Mouse (Mus musculus) embryonic facial prominence, embryonic 13.5 days (tissue): ENCODE results near the gene Gpr85. TPM values are rescaled to one million over a fixed set of nuclear protein-coding genes. Genes with fewer than 3 reads are reported as not detected.
"Not testable (repeated sequence)": the region's sequence is repeated elsewhere in the genome, so short reads cannot be mapped to it uniquely, and the experiment has no call there.

ENCODE experiments used
- ATAC-seq: fragments of 200-750 bp; cut with Nextera tagmentation; 2 replicates; pipeline ENCODE4 v1.8.0; 2017; ENCODE audit warnings: low read depth; ENCODE audit not compliant: insufficient number of reproducible peaks, insufficient read depth, low FRiP score, low TSS enrichment
- H3K27ac ChIP-seq: fragments of 300-500 bp; sonication (generic); 2 replicates; pipeline ENCODE4 v1.5.1; 2015; ENCODE audit warnings: moderate library complexity, mild to moderate bottlenecking, inconsistent platforms
- H3K27me3 ChIP-seq: fragments of 300-500 bp; sonication (generic); 2 replicates; pipeline ENCODE4 v1.6.1; 2015; ENCODE audit warnings: mild to moderate bottlenecking, inconsistent platforms
- H3K36me3 ChIP-seq: fragments of 300-500 bp; sonication (generic); 2 replicates; pipeline ENCODE4 v1.6.1; 2015; ENCODE audit warnings: mild to moderate bottlenecking, inconsistent platforms
- H3K4me1 ChIP-seq: fragments of 300-500 bp; sonication (generic); 2 replicates; pipeline ENCODE4 v1.6.1; 2015; ENCODE audit warnings: inconsistent platforms
- H3K4me2 ChIP-seq: fragments of 300-500 bp; sonication (generic); 2 replicates; pipeline ENCODE4 v1.6.1; 2015; ENCODE audit warnings: moderate library complexity, mild to moderate bottlenecking, inconsistent platforms
- H3K4me3 ChIP-seq: fragments of 300-500 bp; sonication (generic); 2 replicates; pipeline ENCODE4 v1.5.1; 2015; ENCODE audit warnings: mild to moderate bottlenecking, inconsistent platforms
- H3K9ac ChIP-seq: fragments of 300-500 bp; sonication (generic); 2 replicates; pipeline ENCODE4 v1.6.1; 2015; ENCODE audit warnings: mild to moderate bottlenecking, inconsistent platforms
- H3K9me3 ChIP-seq: fragments of 300-500 bp; sonication (generic); 2 replicates; pipeline ENCODE4 v1.6.1; 2016; ENCODE audit warnings: inconsistent platforms
- WGBS: fragments of 180-500 bp; shearing (Covaris S2); methylation state at CpG from one replicate; pipeline ENCODE4 v1.1.7; 2015; ENCODE audit warnings: mixed read lengths; 5-methylcytosine and 5-hydroxymethylcytosine counted together
- polyA plus RNA-seq: library from polyadenylated mRNA; unstranded; fragments of >200 nt; fragmentation: Nextera tagmentation; extraction: Ambion mirVana; gene quantifications from 2 replicates; pipeline ENCODE4 v1.2.1, GENCODE M21; 2015

Gene Gpr85
- polyA plus RNA-seq, 1 experiment from 2014 or later: 5.9 TPM

- no peaks in the 10 kb centered on the region for H3K27me3 ChIP-seq
- H3K4me3 ChIP-seq: no peak overlapping the region
- H3K36me3 ChIP-seq: no peaks in the 10 kb centered on the region
- H3K4me1 ChIP-seq: no peaks in the 10 kb centered on the region
- no peak overlapping the region for H3K4me2 ChIP-seq
- 54% methylated on average over 4 of the region's 4 CpGs for WGBS
- ATAC-seq: no peak
- H3K9me3 ChIP-seq: no peaks in the 10 kb centered on the region
- no peak overlapping the region for H3K9ac ChIP-seq
- no peak overlapping the region for H3K27ac ChIP-seq
Measured at GRCm38 (mm10) chr6:13853244-13853643, 13.5 kb upstream of the Gpr85 start.

- not testable (repeated sequence) for H3K4me2 ChIP-seq, H3K4me1 ChIP-seq, H3K27me3 ChIP-seq, H3K27ac ChIP-seq, ATAC-seq, H3K9me3 ChIP-seq, H3K4me3 ChIP-seq, H3K36me3 ChIP-seq, H3K9ac ChIP-seq
- WGBS: 91% methylated on average over 1 of the region's 1 CpGs
Measured at GRCm38 (mm10) chr6:13846031-13846430, 6.3 kb upstream of the Gpr85 start.

GRCm38 (mm10) chr6:13838677-13839344 is 931 bp downstream of the Gpr85 start:
- Histone ChIP-seq H3K36me3 (no peaks in the 10 kb centered on the region), H3K9ac (peak overlapping the region; percentile 88), H3K4me2 (peak overlapping the region; percentile 81), H3K27ac (peak overlapping the region; percentile 84), H3K4me1 (0 out of 2 replicates have a peak, but pooled peaks cover 7% of the 10 kb centered on the region), H3K4me3 (peak overlapping the region; percentile 67), H3K27me3 (no peaks in the 10 kb centered on the region), H3K9me3 (no peaks in the 10 kb centered on the region)
- peak; percentile 83 for ATAC-seq
- WGBS: under 1% methylated on average over 41 of the region's 41 CpGs

- Histone ChIP-seq H3K27me3 (no peaks in the 10 kb centered on the region), H3K9me3 (no peaks in the 10 kb centered on the region), H3K27ac (peak overlapping the region; percentile 84; the same call in 1 of the 2 replicates), H3K4me3 (peak overlapping the region; percentile 67), H3K4me2 (peak overlapping the region; percentile 81), H3K36me3 (no peaks in the 10 kb centered on the region), H3K9ac (peak overlapping the region; percentile 88), H3K4me1 (0 out of 2 replicates have a peak, but pooled peaks cover 7% of the 10 kb centered on the region)
- 1% methylated on average over 19 of the region's 19 CpGs for WGBS
- peak; percentile 70; the same call in 1 of the 2 replicates for ATAC-seq
Measured at GRCm38 (mm10) chr6:13837916-13838676, 1.6 kb downstream of the Gpr85 start.

GRCm38 (mm10) chr6:13836967-13837570 is 2.7 kb downstream of the Gpr85 start:
- no peak for ATAC-seq
- Histone ChIP-seq H3K4me3 (peak overlapping the region; percentile 6; the same call in 1 of the 2 replicates), H3K27me3 (no peaks in the 10 kb centered on the region), H3K9me3 (no peaks in the 10 kb centered on the region), H3K27ac (no peak overlapping the region), H3K36me3 (no peaks in the 10 kb centered on the region), H3K4me2 (peak overlapping the region; percentile 81), H3K4me1 (0 out of 2 replicates have a peak, but pooled peaks cover 7% of the 10 kb centered on the region), H3K9ac (no peak overlapping the region)
- WGBS: 66% methylated on average over 3 of the region's 3 CpGs

- ATAC-seq: no peak
- no peak overlapping the region for H3K4me3 ChIP-seq
- H3K4me1 ChIP-seq: 0 out of 2 replicates have a peak, but pooled peaks cover 7% of the 10 kb centered on the region
- no peaks in the 10 kb centered on the region for H3K9me3 ChIP-seq
- H3K9ac ChIP-seq: no peak overlapping the region
- WGBS: 60% methylated on average over 17 of the region's 17 CpGs
- H3K27me3 ChIP-seq: no peaks in the 10 kb centered on the region
- no peaks in the 10 kb centered on the region for H3K36me3 ChIP-seq
- peak overlapping the region; percentile 49; the same call in 1 of the 2 replicates for H3K27ac ChIP-seq
- H3K4me2 ChIP-seq: peak overlapping the region; percentile 22; the same call in 1 of the 2 replicates
Measured at GRCm38 (mm10) chr6:13835720-13836665, 3.7 kb downstream of the Gpr85 start.

- 74% methylated on average over 2 of the region's 2 CpGs for WGBS
- 0 out of 2 replicates have a peak, but pooled peaks cover 7% of the 10 kb centered on the region for H3K4me1 ChIP-seq
- H3K9ac ChIP-seq: no peak overlapping the region
- no peak overlapping the region for H3K4me2 ChIP-seq
- no peak overlapping the region for H3K4me3 ChIP-seq
- H3K9me3 ChIP-seq: no peaks in the 10 kb centered on the region
- H3K27me3 ChIP-seq: no peaks in the 10 kb centered on the region
- H3K36me3 ChIP-seq: no peaks in the 10 kb centered on the region
- ATAC-seq: no peak
- no peak overlapping the region for H3K27ac ChIP-seq
Measured at GRCm38 (mm10) chr6:13832770-13833169, 7.0 kb downstream of the Gpr85 start.

GRCm38 (mm10) chr6:13828877-13829276 is 10.9 kb downstream of the Gpr85 start:
- WGBS: 68% methylated on average over 1 of the region's 1 CpGs
- Histone ChIP-seq H3K4me2 (no peak overlapping the region), H3K9me3 (no peaks in the 10 kb centered on the region), H3K36me3 (no peaks in the 10 kb centered on the region), H3K4me3 (no peak overlapping the region), H3K27ac (no peak overlapping the region), H3K9ac (no peak overlapping the region), H3K4me1 (no peaks in the 10 kb centered on the region), H3K27me3 (no peaks in the 10 kb centered on the region)
- ATAC-seq: no peak

- Histone ChIP-seq H3K36me3 (no peaks in the 10 kb centered on the region), H3K27ac (no peak overlapping the region), H3K27me3 (no peaks in the 10 kb centered on the region), H3K9me3 (no peaks in the 10 kb centered on the region), H3K4me3 (no peak overlapping the region), H3K9ac (no peak overlapping the region), H3K4me2 (no peak overlapping the region), H3K4me1 (no peaks in the 10 kb centered on the region)
- ATAC-seq: no peak
Measured at GRCm38 (mm10) chr6:13816661-13817060, 23.1 kb downstream of the Gpr85 start.

GRCm38 (mm10) chr6:13812157-13812556 is 27.6 kb downstream of the Gpr85 start:
- H3K27ac ChIP-seq: no peak overlapping the region
- H3K4me1 ChIP-seq: no peaks in the 10 kb centered on the region
- H3K9me3 ChIP-seq: no peaks in the 10 kb centered on the region
- H3K27me3 ChIP-seq: no peaks in the 10 kb centered on the region
- no peak for ATAC-seq
- H3K4me2 ChIP-seq: no peak overlapping the region
- 84% methylated on average over 4 of the region's 4 CpGs for WGBS
- H3K36me3 ChIP-seq: no peaks in the 10 kb centered on the region
- H3K4me3 ChIP-seq: no peak overlapping the region
- no peak overlapping the region for H3K9ac ChIP-seq

GRCm38 (mm10) chr6:13800071-13800470 is 39.7 kb downstream of the Gpr85 start:
- whole genome bisulfite sequencing: 65% methylated on average over 7 of the region's 7 CpGs
- Histone ChIP-seq H3K9me3 (no peaks in the 10 kb centered on the region), H3K9ac (no peak overlapping the region), H3K27ac (no peak overlapping the region), H3K4me3 (no peak overlapping the region), H3K27me3 (no peaks in the 10 kb centered on the region), H3K4me2 (no peak overlapping the region), H3K36me3 (no peaks in the 10 kb centered on the region), H3K4me1 (no peaks in the 10 kb centered on the region)
- ATAC-seq: no peak
